Comparison of ENCODE assay signal across 10 mouse cellular contexts in genomic region chr10:18886918-18887625, GRCm38 (mm10). TPM values are rescaled to one million over a fixed set of nuclear protein-coding genes. Genes with fewer than 3 reads are reported as not detected.
DNase-seq lines count a peak whose midpoint lies in the region; ATAC-seq lines count a peak whose summit lies in the region.
"Had no signal": no experiment of that assay in that cellular context is flagged by ENCODE, and none has a peak within 500 bp of the region (broad histone marks: within the 10 kb centered on the region; RNA-seq: fewer than 3 reads in every experiment).

No protein-coding gene starts in this region.

- no peak overlapping the region for H3K4me2 ChIP-seq in forebrain, embryonic 16.5 days (ENCODE audit: low read length)
- H3K4me2 ChIP-seq in forebrain, embryonic 13.5 days = no peak overlapping the region
- H3K4me2 ChIP-seq: embryonic facial prominence, embryonic 13.5 days had no signal

- no peak overlapping the region for H3K27ac ChIP-seq in forebrain, embryonic 16.5 days (ENCODE audit: low read length)
- no peak overlapping the region for H3K27ac ChIP-seq in forebrain, embryonic 13.5 days
- H3K27ac ChIP-seq: embryonic facial prominence, embryonic 13.5 days; macrophage had no signal

- no peak overlapping the region for H3K9ac ChIP-seq in forebrain, embryonic 16.5 days (replicated peaks; ENCODE audit: low read depth, low read length)
- no peak overlapping the region for H3K9ac ChIP-seq in forebrain, embryonic 13.5 days
- H3K9ac ChIP-seq: embryonic facial prominence, embryonic 13.5 days had no signal

- 85% methylated on average over 4 of the region's 4 CpGs for WGBS in forebrain, embryonic 16.5 days
- WGBS in forebrain, embryonic 13.5 days = 90% methylated on average over 4 of the region's 4 CpGs

- H3K36me3 ChIP-seq in forebrain, embryonic 16.5 days (ENCODE audit: control insufficient read depth, insufficient read depth) = no peaks in the 10 kb centered on the region
- no peaks in the 10 kb centered on the region for H3K36me3 ChIP-seq in forebrain, embryonic 13.5 days (ENCODE audit: poor library complexity, severe bottlenecking)
- H3K36me3 ChIP-seq: embryonic facial prominence, embryonic 13.5 days had no signal

- no peak overlapping the region for H3K4me3 ChIP-seq in forebrain, embryonic 16.5 days (replicated peaks; ENCODE audit: low read length)
- H3K4me3 ChIP-seq in forebrain, embryonic 13.5 days = no peak overlapping the region
- H3K4me3 ChIP-seq: embryonic facial prominence, embryonic 13.5 days had no signal

- no peaks in the 10 kb centered on the region for H3K4me1 ChIP-seq in forebrain, embryonic 16.5 days (replicated peaks; ENCODE audit: control insufficient read depth, insufficient read depth, low read length)
- no peaks in the 10 kb centered on the region for H3K4me1 ChIP-seq in forebrain, embryonic 13.5 days
- H3K4me1 ChIP-seq: embryonic facial prominence, embryonic 13.5 days had no signal

- peak; percentile 30 to 54 for DNase-seq in adrenal gland, postnatal 36 days
- DNase-seq in gastrocnemius, postnatal 14 days = peak; percentile 30
- peak; percentile 70 to 72 for DNase-seq in kidney, postnatal 25 days
- DNase-seq in lung, postnatal 25 days (ENCODE audit: low spot score) = peak; percentile 55
- DNase-seq in yolk sac, embryonic 10.5 days (ENCODE audit: low spot score) = no peak
- no peak for DNase-seq in spleen, adult 18-20 months

- no peaks in the 10 kb centered on the region for H3K9me3 ChIP-seq in forebrain, embryonic 16.5 days (ENCODE audit: control insufficient read depth, low read length)
- no peaks in the 10 kb centered on the region for H3K9me3 ChIP-seq in forebrain, embryonic 13.5 days (replicated peaks)
- H3K9me3 ChIP-seq: embryonic facial prominence, embryonic 13.5 days had no signal

- ATAC-seq in forebrain, embryonic 16.5 days = peak; percentile 28; the same call in 1 of the 2 replicates
- no peak for ATAC-seq in forebrain, embryonic 13.5 days

- no peaks in the 10 kb centered on the region for H3K27me3 ChIP-seq in forebrain, embryonic 16.5 days (replicated peaks; ENCODE audit: control insufficient read depth, insufficient read depth, low read length)
- no peaks in the 10 kb centered on the region for H3K27me3 ChIP-seq in forebrain, embryonic 13.5 days
- H3K27me3 ChIP-seq: embryonic facial prominence, embryonic 13.5 days had no signal

- intact Hi-C loops in gastrocnemius, postnatal 14 days (cut with DNase I; ENCODE audit: low total_unique reads) = no loop called here

RNA-seq across cellular contexts. Expression of gene Perp, which starts 42.3 kb away (rescaled TPM):
- polyA plus RNA-seq in forebrain, embryonic 16.5 days (2015; fragmentation: Nextera tagmentation; extraction: Ambion mirVana) = 5.4 and 7.1 TPM in 2 replicates
- polyA plus RNA-seq in forebrain, embryonic 13.5 days (2015; fragmentation: Nextera tagmentation; extraction: Ambion mirVana) = 1.9 and 2.8 TPM in 2 replicates
- 1 to 10 TPM; 2.2 to 3.2 TPM for total RNA-seq in adrenal gland, postnatal 36 days (2021)
- 1 to 10 TPM in 1 of 2 experiments, under 1 TPM in 1; 0.84 to 1.4 TPM for total RNA-seq in gastrocnemius, postnatal 14 days (2021)
- polyA plus RNA-seq: macrophage had no signal

Comparison
In these comparisons a context has a peak if more than half of its experiments do, and no peak if none do; other contexts are left out.
1. DNase-seq: peak in adrenal gland, postnatal 36 days (2 of 2), gastrocnemius, postnatal 14 days (single experiment), kidney, postnatal 25 days (2 of 2) and lung, postnatal 25 days (single experiment); none in yolk sac, embryonic 10.5 days (single experiment) and spleen, adult 18-20 months (0 of 2).